Mouse (Mus musculus) urinary bladder, postnatal 4 days (tissue): ENCODE data around the gene Abcb1b.
"Not testable (repeated sequence)": the region's sequence is repeated elsewhere in the genome, so short reads cannot be mapped to it uniquely, and the experiment has no call there.

Experiments
- DNase-seq, 2 experiments: peaks; one replicate each; pipeline ENCODE4 v3.0.0; 2021 to 2022; ENCODE audit warnings: low spot score in 2 of 2

Abcb1b gene

DNA sequence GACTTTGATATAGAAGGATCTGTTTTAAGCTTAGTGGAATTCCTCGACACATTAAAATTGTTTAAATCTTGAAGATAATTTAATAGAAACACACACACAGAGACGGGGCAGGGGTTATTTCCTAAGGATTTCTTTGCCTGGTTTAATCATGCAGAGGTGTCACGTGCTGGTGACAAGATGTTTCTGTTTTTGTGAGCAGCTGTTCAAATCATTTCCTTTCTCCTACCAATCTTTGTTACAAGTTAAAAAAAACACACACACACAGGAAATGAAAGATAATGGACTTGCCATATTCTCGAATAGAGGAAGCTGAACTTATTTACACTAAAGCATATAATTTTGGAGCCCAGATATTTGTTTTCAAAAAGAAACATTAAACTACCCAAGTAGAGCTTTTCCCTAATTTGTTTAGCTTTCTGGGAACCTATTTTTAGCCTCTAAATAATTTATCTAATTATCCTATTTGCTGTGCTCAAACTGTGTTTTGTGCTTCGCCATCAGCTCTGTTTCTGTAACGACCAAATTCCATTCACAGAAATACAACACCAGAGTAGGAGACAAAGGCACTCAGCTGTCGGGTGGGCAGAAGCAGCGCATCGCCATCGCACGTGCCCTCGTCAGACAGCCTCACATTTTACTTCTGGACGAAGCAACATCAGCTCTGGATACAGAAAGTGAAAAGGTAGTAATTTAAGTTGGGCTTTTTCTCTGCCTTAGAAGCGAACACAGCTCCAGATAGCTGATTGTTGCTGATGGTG lies 65.8 kb downstream of the Abcb1b start:
- DNase-seq, result no peak

DNA sequence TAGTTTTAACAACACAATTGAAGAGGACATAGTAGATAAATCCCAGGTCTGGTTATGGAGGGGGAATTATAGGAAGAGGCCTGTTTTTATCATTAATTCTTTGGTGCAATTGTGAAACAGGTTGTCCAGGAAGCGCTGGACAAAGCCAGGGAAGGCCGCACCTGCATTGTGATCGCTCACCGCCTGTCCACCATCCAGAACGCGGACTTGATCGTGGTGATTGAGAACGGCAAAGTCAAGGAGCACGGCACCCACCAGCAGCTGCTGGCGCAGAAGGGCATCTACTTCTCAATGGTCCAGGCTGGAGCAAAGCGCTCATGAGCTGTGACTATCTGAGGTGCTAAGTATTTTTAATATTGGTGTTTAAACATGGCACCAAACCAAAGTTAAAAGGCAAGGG lies 67.7 kb downstream of the Abcb1b start:
- not testable (repeated sequence) for DNase-seq

DNA sequence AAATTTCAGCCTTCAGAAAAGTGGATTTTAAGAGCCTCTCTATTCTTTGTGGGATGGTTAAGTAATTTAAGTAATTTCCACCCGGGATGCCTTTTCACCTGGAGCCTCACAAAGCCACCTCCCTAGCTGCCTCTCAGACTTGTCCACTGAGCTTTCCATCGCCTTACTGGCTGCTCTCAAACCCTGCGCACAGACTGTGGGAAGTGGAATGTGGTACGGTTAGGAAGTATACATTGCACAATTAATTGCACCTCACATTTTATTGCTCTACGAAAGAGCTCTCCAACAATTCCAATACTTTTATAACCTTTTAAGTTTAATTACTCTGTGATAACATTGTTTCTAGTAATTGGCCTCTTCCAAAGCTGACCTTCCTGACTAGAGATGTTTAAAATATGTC lies 68.4 kb downstream of the Abcb1b start:
- no peak for DNase-seq

DNA sequence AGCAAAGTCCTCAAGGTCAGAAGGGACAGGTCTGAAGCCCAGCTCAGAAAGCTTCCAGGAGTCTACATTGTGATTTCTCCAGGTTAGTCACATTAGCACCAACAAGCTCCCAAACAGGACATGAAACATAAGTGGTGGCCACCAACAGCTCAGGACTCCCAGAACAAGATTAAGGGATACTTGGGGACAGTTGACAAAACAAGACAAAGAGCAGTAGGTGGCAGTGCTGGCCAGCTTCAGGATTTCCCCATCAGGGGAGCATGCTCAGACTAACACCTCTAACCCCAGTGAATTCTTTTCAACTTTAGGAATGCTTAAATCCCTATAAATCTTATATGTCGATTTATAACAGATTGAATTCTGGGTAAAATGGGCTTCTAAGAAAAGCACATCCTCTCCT lies 70.1 kb downstream of the Abcb1b start:
- no peak for DNase-seq

DNA sequence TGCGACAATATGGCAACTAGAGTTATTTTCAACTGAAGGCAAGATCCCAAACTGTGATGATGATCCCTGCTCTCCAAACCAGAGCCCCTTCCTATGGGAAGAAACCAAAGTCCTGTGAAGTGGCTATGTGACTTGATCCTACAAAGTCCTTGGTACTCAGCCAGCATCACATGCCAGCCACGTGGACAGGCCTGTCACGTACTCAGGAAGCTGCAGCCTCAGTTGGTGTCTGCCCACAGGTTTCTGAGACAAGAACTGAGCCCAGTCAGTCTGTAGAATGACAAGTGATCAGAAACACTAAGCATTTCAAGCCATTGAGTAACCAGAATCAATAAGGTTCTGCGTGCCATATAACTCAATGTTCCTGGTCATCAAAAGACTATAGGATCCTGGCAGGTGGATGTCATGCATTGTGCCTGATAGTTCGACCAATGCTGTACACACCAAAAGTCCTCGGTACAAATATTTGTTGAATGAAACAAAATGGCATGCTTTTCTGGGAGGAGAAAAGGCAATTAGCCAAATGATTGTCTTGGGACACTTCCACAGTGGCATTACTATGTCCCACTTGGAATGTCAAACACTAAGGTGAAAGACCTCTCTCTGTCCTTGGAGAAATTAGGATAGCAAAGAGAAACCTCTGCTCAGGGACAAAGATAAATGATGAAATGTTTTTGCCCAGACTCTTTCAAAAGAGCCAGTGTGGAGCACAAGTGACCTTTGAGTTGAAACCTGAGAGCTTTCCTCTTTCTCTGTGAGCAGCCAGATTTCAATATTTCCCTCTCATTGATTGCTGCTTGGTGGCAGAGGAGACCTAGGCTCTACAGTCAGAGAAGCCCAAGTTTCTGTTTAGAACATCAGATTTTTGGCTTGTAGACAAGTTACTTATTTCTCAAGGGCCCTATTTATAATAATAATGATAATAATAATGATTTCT lies 75.3 kb downstream of the Abcb1b start:
- no peak for DNase-seq

DNA sequence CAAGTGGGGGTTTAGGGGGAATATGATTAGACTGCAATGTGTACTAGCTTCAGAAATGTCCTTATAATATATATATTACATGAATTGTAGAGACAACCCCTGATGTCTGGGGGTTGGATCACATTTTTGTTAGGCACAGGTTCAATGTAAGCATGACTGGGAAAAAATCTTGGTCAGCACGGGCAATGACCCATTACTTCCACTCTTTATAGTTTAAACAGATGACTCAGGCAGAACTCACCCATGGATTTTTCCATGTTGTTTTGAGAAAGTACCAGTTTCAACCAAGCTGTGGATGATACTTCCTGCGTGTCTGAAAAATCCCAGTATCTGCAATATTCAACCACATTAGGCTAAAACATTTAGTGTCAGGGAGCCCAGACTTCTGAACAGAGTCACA lies 79.1 kb downstream of the Abcb1b start:
- no peak for DNase-seq

DNA sequence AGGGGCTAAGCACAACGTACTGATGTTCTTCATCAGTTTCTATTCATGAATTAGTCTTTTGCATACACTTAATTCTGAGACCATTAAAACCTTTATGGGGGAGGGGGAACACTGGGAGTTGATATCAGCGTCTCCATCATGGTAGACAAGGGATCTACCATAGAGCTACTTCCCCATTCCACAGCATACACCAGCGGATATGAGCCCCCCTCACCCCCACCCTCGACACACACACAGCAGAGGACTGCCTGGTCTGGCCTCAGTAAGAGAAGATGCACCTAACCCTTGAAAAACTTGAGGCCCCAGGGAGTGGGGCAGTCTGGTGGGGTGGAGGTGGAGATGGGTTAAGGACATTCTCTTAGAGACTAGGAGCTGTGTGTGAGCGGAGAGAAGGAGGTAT lies 79.9 kb downstream of the Abcb1b start:
- DNase-seq, result no peak

DNA sequence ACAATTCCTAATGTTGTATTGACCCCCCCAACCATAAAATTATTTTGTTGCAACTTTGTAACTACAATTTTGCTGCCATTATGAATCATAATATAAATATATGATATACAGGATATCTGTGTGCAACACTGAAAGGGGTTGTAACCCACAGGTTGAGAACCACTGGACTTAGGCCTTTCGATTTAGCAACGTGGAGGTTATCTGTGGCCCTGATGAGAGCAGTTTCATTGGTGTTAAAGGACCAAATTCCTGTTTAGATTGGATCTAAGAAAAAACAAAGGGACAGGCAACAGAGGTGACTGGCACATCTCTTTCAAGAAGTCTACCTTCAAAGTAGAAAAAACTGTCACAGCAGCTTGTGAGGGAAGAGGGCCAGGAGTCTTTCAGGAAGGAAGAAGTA lies 87.9 kb downstream of the Abcb1b start:
- no peak for DNase-seq

DNA sequence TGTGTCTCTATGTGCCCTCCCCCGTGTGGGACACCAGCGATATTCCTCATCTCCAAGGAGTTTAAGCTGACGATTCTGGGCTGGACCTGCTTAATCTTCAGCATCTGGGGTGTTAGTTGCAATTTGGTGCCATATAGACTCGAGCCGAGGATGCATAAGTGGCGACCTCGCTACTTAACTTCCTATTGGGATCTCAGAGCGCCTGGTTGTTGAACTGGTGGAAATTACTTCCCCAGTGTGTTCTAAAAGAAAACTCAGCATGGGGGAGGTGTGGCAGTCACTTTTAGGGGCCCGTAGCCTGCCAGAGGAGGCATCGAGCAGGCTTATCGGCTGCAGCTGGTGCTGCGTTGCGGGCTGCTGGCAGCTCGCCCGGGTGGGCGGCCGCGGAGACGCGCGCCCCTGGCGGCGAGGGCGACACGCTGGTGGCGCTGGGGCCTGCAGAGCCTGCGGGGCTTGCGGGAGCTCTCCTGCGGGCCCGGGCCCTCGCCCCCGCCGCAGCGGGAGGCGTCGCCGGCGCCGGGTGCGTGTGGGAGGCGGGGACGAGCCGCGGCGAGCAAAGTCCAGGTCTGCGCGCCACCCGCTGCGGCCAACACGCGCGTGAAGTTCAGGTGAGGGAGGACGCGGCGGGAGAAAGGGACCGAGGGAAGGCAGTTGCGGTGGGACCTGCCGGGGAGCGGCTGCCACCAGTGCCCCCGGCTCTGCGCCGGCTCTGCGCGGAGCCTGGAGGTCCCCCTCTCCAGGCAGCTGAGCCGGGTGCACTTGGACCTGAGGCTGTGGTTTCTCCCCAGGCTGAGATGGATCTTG lies 95.6 kb downstream of the Abcb1b start, which contains the start of gene Abcb4:
Gene Abcb4 (plus strand): TSS at position 418 of the 804 bp plus-strand sequence.
- peak; percentile 32 to 62 for DNase-seq

DNA sequence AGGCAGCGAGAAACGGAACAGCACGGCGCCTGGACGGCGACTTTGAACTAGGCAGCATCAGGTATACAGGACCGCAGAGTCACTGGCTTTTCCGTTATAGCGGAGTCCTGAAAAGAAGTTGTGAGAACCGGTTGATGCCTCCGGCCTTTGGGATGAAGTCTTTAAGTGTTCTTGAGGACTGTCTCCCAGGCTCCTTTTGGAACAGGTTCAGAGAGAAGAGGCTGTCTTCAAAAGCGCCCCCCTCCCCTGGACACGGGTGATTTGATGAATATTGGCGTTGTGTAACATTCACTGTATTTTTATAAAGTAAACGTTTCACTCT lies 96.1 kb downstream of the Abcb1b start:
- DNase-seq, result no peak

DNA sequence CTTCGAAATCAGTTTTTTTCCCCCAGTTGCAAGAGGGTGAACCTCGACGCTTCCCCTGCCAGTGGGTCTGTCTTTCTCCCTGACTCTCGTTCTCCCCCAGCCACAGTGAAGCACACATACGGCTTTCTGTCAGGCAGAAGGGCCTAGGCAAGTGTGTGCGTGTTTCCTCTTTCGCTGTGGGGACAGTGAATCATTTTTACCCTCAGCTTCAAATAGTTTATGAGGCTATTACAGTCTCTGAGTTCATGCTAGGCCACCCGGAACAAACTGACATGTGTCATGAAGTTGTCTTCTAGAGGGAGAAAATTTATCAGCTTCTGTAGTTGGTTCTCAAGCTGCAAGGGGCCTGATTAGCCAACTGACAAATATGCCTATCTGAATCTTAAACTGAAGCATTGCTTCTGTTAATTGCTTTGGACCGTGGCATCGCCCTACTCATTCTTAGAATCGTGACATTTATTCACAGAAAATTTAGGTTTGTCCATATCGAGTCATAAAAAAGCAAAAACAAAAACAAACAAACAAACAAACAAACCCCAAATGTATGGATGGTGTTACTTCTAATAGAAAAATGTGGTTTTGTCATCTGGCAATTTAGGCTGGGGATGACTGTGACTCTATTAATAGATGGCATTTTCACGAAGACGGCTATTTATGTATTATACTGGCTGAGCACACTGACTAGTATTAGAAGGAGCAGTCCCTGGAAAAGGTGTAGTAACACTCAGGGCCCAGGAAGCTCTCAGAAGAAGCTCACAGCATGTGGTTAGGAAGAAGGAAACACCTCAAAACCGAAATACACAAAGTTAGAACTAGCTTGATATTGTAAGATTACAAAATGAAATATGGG lies 96.9 kb downstream of the Abcb1b start:
- no peak for DNase-seq

DNA sequence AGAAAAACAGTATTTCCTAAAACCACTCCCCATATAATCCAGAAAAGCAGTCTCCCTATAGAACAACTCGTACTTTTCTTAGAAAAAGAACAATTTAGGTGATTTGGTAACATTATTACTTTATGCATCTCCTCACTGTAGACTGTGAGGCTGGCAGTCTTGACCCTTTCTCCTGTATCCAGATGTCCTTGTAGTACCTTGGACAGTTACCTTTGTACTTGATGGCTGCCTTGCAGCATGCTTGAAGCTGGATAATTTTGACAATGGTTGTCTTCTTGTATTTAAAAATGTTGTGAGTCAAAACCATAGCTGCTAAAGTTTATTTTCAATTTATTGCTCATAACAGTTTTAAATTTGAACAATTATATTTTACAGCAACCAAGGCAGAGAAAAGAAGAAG lies 98.3 kb downstream of the Abcb1b start:
- DNase-seq, result no peak

DNA sequence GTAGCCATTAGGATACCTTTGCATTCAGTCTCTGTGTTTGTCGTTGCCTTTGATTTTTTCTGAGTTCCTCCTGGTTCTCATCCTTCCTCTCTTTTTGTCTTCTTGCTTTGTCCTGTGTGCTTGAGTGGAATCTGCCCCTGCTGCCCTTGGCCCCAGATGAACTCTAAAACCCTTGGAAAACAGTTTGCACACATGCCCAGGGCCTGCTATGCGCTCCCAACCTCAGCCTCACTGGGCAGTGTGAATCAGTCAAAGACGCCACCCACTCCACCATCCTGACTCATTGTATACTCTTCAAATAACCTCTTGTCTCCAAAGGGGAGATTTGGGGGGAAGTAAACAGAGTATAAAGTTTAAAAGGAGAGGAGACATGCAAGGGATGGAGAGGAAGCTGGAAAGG lies 100.3 kb downstream of the Abcb1b start:
- DNase-seq, result no peak

DNA sequence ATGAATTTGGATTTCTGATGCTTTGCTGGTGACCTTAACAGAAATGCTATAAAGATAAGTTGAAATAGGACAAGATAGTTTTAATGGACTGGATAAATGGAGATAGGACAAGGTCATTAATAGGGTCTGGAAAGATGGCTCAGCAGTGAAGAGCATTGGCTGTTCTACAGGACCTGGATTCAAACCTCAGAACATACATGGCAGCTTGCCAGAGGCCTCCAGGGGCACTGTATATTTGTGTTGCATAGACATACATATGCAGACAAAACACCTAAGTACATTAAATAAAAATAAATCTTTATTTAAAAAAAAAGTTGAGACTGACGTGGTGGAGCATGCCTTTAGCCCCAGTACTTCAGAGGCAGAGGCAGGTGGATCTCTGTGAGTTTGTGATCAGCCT lies 103.1 kb downstream of the Abcb1b start:
- DNase-seq, result no peak

DNA sequence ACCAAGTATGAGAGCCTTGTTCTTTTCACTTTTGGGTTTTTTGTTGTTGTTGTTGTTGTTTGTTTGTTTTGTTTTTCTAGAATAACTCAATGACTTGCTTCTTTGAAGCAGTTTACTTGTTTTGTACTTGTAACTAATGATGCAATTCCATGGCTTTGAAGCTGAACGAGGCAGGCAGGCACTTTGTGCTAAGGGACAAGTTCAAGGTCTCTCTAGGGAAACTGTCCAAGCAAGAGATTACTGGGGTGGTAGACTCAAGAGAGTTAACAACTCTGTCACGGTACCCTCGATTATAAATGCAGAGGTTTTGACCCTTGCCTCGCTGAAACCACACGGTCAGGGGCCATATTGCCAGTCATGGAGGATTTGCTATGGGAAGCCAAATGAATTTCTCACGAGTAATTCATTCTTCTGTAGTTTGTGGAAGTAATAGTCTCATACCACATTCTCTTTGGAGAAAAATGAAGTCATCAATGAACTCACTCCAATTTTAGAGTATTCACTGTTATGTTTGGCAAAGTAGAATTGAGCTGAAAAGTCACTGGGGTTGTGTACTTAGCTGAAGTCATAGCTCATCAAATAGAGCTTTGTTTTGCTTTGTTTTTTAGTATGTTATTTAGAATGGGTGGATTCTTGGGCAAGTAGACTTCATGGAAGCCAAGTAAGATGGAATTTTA lies 104.3 kb downstream of the Abcb1b start:
- no peak for DNase-seq

DNA sequence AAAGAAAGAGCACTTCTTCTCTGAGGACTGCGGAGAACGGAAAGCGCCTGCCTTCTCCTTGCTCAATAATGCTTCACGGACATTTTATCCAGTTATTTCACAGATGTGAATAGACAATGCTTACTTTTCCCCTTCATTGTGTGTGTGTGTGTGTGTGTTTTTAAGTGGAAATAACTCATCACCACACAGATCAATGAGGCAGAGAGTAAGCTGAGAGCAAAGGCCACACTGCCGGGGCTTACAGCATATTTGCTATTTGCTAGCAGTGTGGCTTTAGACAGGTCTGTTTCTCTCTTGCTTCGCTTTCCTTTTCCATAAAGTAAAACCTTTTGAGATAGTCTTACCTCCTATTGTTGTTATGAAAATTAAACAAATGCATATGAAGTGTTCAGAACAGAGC lies 106.6 kb downstream of the Abcb1b start:
- DNase-seq, result no peak

DNA sequence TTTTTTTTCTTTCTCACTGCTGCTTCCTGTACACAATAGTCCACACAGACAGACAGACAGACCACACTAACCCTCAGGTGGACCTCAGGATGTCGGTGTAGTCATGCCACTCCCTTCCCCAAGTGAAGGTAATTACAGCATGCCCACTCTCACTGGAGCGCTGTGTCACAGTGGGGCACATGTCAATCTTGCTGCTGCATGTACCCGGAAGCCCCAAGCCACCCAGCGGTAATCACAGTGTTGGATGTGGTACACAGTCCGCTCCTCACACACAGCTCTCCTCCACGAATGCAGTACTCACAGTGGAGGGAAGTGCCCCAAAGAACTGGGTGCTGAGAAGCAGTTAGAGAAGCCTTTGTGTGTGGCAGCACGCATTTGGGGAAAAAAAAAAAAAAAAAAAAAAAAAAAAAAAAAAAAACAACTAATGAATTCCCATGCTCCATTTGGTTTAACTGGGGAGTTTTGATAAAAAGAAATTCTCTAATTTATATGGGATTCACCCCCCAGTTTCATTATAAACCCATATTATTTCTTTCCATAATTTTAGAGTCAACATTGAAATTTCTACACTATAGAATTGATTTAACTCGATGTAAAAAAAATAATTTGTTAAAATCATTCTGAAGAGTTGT lies 113.7 kb downstream of the Abcb1b start:
- DNase-seq, result no peak
